Mouse (Mus musculus) heart, postnatal 0 days (tissue): ENCODE data around the gene Pbrm1.

ENCODE experiments used
- CTCF ChIP-seq: IDR thresholded peaks from 2 replicates; pipeline ENCODE4 v1.5.1; 2016; ENCODE audit warnings: antibody characterized with exemption, control low read depth, low read depth
- EP300 ChIP-seq: IDR thresholded peaks from 2 replicates; pipeline ENCODE4 v1.6.1; 2016; ENCODE audit warnings: antibody characterized with exemption, low read depth

DNA sequence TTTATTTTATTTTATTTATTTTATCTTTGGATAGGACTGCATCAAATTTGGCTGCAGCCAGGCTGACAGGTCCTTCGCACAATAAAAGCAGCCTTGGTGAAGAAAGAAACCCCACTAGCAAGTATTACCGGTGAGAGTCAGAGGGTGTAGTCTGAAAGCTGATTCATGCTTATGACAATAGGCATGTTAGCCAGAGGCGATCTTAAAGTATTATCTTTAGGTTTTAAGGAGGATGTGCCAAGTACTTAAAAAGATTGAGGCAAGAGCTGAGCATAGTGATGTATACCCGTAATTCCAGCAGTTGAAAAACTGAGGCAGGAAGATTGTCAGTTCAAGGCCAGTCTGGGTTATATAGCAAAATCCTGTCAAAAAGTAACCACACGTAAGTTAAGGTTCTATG is 26.4 kb downstream of the Pbrm1 start:
- TF ChIP-seq CTCF = no peak
- TF ChIP-seq EP300 = no peak
